ENCODE assay signal across 8 mouse cellular contexts in the genomic region with DNA sequence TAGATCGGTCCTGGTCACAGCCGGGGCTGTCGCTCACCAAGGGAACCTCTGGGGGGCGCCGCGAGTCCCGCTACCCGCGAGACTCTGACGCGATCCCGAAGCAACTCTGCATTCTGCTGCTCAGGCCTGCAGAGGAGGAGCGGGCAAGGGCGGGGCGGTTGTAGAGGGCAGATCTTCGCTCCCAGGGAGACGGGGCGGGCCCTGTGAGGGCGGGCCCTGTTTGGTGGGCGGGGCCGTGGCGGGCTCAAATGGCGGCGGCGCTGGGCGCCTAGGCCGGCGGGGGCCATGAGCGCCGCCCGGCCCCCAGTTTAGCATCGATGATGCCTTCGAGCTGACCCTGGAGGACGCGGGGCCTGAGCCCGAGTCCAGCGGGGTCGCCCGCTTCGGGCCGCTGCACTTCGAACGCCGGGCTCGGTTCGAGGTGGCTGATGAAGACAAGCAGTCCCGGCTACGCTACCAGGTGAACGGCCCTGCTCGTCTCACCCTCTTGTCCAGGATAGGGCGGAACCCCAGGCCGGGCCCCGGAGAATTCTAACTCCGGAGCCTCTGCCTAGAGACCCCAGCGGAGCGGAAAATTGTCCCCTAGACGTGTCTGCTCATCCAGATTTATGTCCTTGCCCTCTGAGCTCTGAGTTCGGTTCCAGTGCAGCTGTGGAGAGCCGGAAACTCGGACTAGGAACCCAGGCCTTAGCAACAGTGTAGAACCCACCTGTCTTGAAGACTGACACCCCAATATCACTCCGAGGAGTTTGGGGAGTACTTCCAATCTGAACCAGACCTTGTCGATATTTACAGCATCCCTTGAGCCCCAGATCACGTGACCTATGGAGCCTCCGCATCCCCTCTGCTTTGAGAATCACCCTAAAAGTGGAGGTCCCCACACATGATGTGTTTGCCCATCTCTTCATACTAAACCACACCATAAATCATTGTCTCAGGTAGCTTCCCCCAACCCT. TPM values are rescaled to one million over a fixed set of nuclear protein-coding genes. Genes with fewer than 3 reads are reported as not detected.
DNase-seq lines count a peak whose midpoint lies in the region; ATAC-seq and TF ChIP-seq lines count a peak whose summit lies in the region.

A gene (minus strand): TSS at position 118 of the 956 bp plus-strand sequence.

- no peaks in the 10 kb centered on the region for H3K9me3 ChIP-seq in E14TG2a.4 (ENCODE audit: low read length)
- no peaks in the 10 kb centered on the region for H3K9me3 ChIP-seq in forebrain, embryonic 13.5 days (replicated peaks)
- no peaks in the 10 kb centered on the region for H3K9me3 ChIP-seq in liver, postnatal 0 days (ENCODE audit: low read length)
- no peaks in the 10 kb centered on the region for H3K9me3 ChIP-seq in neural tube, embryonic 14.5 days (ENCODE audit: control insufficient read depth, low read length)

- peaks cover 67% of the 10 kb centered on the region for H3K4me1 ChIP-seq in E14TG2a.4 (replicated peaks; ENCODE audit: low read depth, low read length)
- peaks cover 18% of the 10 kb centered on the region for H3K4me1 ChIP-seq in forebrain, embryonic 13.5 days
- peaks cover 42% of the 10 kb centered on the region for H3K4me1 ChIP-seq in liver, postnatal 0 days (ENCODE audit: insufficient read depth)
- peaks cover 6% of the 10 kb centered on the region for H3K4me1 ChIP-seq in neural tube, embryonic 14.5 days (ENCODE audit: control insufficient read depth, insufficient read depth, low read length)

- peak; percentile 33 for TF ChIP-seq CTCF in E14TG2a.4 (conservative IDR thresholded peaks at IDR 0.05; ENCODE audit: low read length)
- peak; percentile 87 for TF ChIP-seq CTCF in liver, postnatal 0 days (IDR thresholded peaks at IDR 0.05; ENCODE audit: low read depth)

- no peak for TF ChIP-seq EP300 in liver, postnatal 0 days (IDR thresholded peaks at IDR 0.05; ENCODE audit: low read depth)

- H3K27me3 ChIP-seq in E14TG2a.4 (ENCODE audit: insufficient read depth, low read length): no peaks in the 10 kb centered on the region
- H3K27me3 ChIP-seq in forebrain, embryonic 13.5 days: no peaks in the 10 kb centered on the region
- no peaks in the 10 kb centered on the region for H3K27me3 ChIP-seq in liver, postnatal 0 days (ENCODE audit: insufficient read depth, low read length)
- no peaks in the 10 kb centered on the region for H3K27me3 ChIP-seq in neural tube, embryonic 14.5 days (ENCODE audit: control insufficient read depth, insufficient read depth, low read length)

- peaks cover 35% of the 10 kb centered on the region for H3K36me3 ChIP-seq in E14TG2a.4 (ENCODE audit: insufficient read depth, low read length)
- H3K36me3 ChIP-seq in forebrain, embryonic 13.5 days (ENCODE audit: poor library complexity, severe bottlenecking): peaks cover 36% of the 10 kb centered on the region
- peaks cover 27% of the 10 kb centered on the region for H3K36me3 ChIP-seq in liver, postnatal 0 days (replicated peaks; ENCODE audit: insufficient read depth, low read length)
- H3K36me3 ChIP-seq in neural tube, embryonic 14.5 days (ENCODE audit: control insufficient read depth, insufficient read depth, low read length): peaks cover 19% of the 10 kb centered on the region

- H3K27ac ChIP-seq in forebrain, embryonic 13.5 days: 0 out of 2 replicates have a peak within 1 kb of the TSS, but pooled peaks have one; percentile 35
- peak within 1 kb of the TSS; percentile 78 for H3K27ac ChIP-seq in liver, postnatal 0 days (ENCODE audit: low read depth)
- H3K27ac ChIP-seq in neural tube, embryonic 14.5 days (ENCODE audit: low read depth, low read length): peak within 1 kb of the TSS; percentile 69

- peak within 1 kb of the TSS; percentile 94 for H3K4me3 ChIP-seq in E14TG2a.4 (replicated peaks; ENCODE audit: low read length)
- H3K4me3 ChIP-seq in forebrain, embryonic 13.5 days: peak within 1 kb of the TSS; percentile 72
- H3K4me3 ChIP-seq in liver, postnatal 0 days (ENCODE audit: low read depth, low read length): peak within 1 kb of the TSS; percentile 67
- H3K4me3 ChIP-seq in neural tube, embryonic 14.5 days (ENCODE audit: low read depth, low read length): peak within 1 kb of the TSS; percentile 68

- WGBS in forebrain, embryonic 13.5 days: under 1% methylated on average over 57 of the region's 64 CpGs
- under 1% methylated on average over 64 of the region's 64 CpGs for WGBS in large intestine, adult 2 months
- WGBS in liver, postnatal 0 days (ENCODE audit: insufficient replicate concordance): 2% methylated on average over 59 of the region's 64 CpGs
- WGBS in neural tube, embryonic 14.5 days: 1% methylated on average over 63 of the region's 64 CpGs

- DNase-seq in c-Kit-positive CD71-positive TER-119-positive erythroid progenitor cells, embryonic 14.5 days (ENCODE audit: low spot score): peak; percentile 96
- peak; percentile 99 for DNase-seq in heart, postnatal 10 days
- DNase-seq in large intestine, adult 2 months (ENCODE audit: low read depth, low spot score): peak; percentile 93
- DNase-seq in liver, postnatal 0 days: peak; percentile 99
- DNase-seq in testis, postnatal 10 days (ENCODE audit: low spot score): peak; percentile 99

- intact Hi-C loops in heart, postnatal 10 days (cut with DNase I): loop anchor here (2.0 kb wide), 1 partner anchor 37 kb away; a partner anchor contains a TSS

- peak; percentile 94 for ATAC-seq in forebrain, embryonic 13.5 days
- peak; percentile 93 for ATAC-seq in liver, postnatal 0 days
- ATAC-seq in neural tube, embryonic 14.5 days (ENCODE audit: low read depth): peak; percentile 93

- peak within 1 kb of the TSS; percentile 87 for H3K9ac ChIP-seq in forebrain, embryonic 13.5 days
- peak within 1 kb of the TSS; percentile 82 for H3K9ac ChIP-seq in liver, postnatal 0 days (replicated peaks)
- H3K9ac ChIP-seq in neural tube, embryonic 14.5 days (replicated peaks; ENCODE audit: low read depth, low read length): peak within 1 kb of the TSS; percentile 78

- H3K4me2 ChIP-seq in forebrain, embryonic 13.5 days: peak within 1 kb of the TSS; percentile 77
- peak within 1 kb of the TSS; percentile 70 for H3K4me2 ChIP-seq in liver, postnatal 0 days (ENCODE audit: low read depth, low read length)
- H3K4me2 ChIP-seq in neural tube, embryonic 14.5 days (ENCODE audit: low read depth, low read length): peak within 1 kb of the TSS; percentile 56

RNA-seq across cellular contexts. Expression of the gene that starts here (rescaled TPM):
- 73.7 and 75.9 TPM in 2 replicates for polyA plus RNA-seq in forebrain, embryonic 13.5 days (2015; fragmentation: Nextera tagmentation; extraction: Ambion mirVana)
- 10 to 100 TPM; 47.7 to 62.6 TPM for total RNA-seq in heart, postnatal 10 days (2021)
- 62.8 and 63.6 TPM in 2 replicates for polyA plus RNA-seq in large intestine, adult 2 months (2012; rRNA removed)
- polyA plus RNA-seq in liver, postnatal 0 days (2015; fragmentation: Nextera tagmentation; extraction: Ambion mirVana): 23.1 and 26.8 TPM in 2 replicates
- polyA plus RNA-seq in neural tube, embryonic 14.5 days (2014; fragmentation: Nextera tagmentation; extraction: Ambion mirVana): 98.8 and 110 TPM in 2 replicates

Comparison
In these comparisons a context has a peak if more than half of its experiments do, and no peak if none do; other contexts are left out.
1. Peak in every context shown above with its lines: DNase-seq, ATAC-seq, H3K4me3 ChIP-seq and H3K27ac ChIP-seq.